Mouse (Mus musculus): ENCODE measurements at regions not wholly inside any gene's neighbourhood (a gene's known extent, or its start where the extent isn't known, plus 50 kb on each side); places are given as distances from the start of the nearest gene placed in this dataset.
A peak's percentile ranks its signal among the peaks of the same experiment; 100 is the strongest.
"Not testable (repeated sequence)": the region's sequence is repeated elsewhere in the genome, so short reads cannot be mapped to it uniquely, and the experiment has no call there.

- DNase-seq, result peak; percentile 38 to 56
Measured at GRCm38 (mm10) chr1:13042326-13042725, 1628.4 kb downstream of the A830018L16Rik start.

DNA sequence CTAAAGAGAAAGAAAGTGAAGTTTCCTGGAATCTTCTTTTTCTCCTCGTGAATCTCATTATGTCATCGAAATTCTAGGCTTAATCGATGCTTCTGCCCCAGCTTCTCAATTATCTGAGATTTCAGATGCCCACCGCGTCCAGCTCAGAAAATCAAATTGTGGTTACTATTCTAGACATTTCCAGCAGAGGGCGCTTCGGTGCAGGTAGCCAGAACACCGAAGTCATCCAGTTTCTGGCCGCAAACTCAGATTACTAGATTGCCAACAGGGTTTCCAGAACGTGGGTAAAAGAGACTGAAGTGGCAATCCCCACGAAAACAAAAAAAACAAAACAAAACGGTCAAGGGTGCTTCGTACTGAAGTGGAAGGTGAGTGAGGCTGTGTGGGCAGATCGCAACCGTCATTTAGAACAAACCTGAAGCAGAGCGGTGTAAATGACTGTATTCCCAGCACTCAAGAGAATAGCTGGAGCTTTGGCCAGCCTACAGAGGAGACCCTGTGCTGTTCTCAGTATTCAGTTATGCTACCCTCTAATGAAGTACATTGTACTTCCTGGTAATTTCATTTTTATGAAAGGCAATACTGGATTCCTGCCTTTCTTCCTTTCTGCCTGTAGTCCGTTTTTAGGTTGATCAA lies 1636.4 kb downstream of the A830018L16Rik start:
- peak; percentile 12 to 71 for DNase-seq

- DNase-seq, result not testable (repeated sequence)
Measured at GRCm38 (mm10) chr1:13051433-13052066, 1637.6 kb downstream of the A830018L16Rik start.

DNA sequence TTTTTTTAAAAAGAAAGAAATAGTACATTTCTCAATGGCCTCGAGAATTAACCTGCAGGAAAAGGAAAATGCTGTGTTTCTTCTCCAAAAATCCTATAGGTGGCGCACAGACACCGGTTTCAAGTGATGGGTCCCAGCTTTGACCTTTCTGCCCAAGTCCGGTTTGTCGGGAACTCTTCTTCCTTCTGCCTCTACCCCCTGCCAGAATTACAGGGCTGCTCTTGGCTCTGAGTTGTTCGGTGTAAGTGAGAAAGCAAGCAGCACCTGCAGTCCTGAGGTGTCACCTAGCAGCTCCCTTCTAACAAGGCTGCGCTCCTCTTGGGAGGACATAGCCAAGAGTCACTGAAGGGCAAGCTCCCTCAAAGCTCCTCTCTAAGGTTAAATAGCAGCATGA lies 1638.2 kb downstream of the A830018L16Rik start:
- DNase-seq, result peak; percentile 15 to 49

DNA sequence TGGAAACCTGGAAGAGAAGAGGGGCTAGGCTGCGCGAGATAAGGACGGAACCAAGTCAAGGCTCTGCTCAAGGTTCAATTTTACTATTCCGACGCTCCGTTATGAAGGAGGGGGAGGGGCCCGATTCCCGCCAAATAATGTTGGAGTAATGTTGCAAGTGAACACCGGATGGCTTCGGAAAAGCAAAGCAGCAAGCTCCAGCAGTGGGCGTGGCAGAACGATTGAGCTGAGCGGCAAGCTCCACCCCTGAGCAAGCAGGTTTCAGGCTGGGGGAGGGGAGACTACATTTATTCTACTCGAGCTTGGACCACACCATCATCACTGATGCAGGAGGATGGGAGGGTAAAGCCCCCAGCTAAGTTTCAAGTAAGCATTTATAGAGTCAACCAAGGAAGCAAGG lies 1643.8 kb downstream of the A830018L16Rik start:
- no peak for DNase-seq

- DNase-seq, result no peak
Measured at GRCm38 (mm10) chr1:13059616-13060320, 1645.9 kb downstream of the A830018L16Rik start.

All from heart, adult 18-20 months (tissue).